Mouse (Mus musculus) right cerebral cortex, adult 18-20 months (tissue): ENCODE results near the gene Impg1.
A peak's percentile ranks its signal among the peaks of the same experiment; 100 is the strongest.
"Not testable (repeated sequence)": the region's sequence is repeated elsewhere in the genome, so short reads cannot be mapped to it uniquely, and the experiment has no call there.

Source experiments
- DNase-seq: peaks from one replicate; pipeline ENCODE4 v3.0.0; 2022; ENCODE audit warnings: mixed read lengths

The Impg1 gene

DNA sequence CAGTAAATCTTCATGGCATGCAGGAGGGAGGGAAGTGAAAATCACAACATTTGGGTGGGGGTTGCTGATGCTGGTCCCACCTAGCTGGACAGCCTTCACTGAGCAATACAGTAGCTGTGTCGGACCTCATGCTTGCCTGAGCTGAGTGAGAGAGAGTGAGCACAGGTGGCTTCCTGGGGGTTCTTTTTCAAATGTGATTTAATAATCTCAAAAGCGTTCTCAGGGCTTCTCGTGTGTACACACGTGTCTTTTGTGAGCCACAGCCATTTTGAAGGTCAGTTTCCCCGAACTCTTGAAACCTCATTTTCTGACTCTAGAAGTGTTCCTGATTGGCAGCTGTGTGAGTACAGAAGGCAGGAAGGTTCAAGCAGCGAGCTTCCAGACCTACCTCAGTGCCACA lies 122.8 kb downstream of the Impg1 start:
- no peak for DNase-seq

GRCm38 (mm10) chr9:80341756-80342155 lies 123.5 kb downstream of the Impg1 start:
- no peak for DNase-seq

- no peak for DNase-seq
Measured at GRCm38 (mm10) chr9:80340927-80341326, 124.4 kb downstream of the Impg1 start.

DNA sequence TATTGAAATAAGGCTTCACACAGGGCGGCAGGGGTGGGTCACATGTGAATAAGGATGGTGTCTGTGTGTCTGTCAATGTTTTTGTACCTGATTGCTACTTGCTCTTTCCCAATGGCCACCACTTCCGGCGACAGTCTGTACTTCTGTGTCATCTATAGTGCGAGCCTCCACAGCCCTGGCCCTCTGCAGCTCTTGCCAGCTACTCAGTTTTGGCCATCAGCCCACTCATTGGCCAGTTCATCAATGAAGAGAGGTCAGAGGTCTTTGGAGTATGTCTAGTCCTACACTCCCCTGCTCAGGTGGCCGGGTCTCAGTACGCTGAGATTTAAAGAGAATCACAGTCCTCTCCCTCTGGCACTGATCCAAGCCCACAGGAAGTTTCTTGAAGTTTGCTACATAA lies 127.3 kb downstream of the Impg1 start:
- no peak for DNase-seq

GRCm38 (mm10) chr9:80335660-80336357 lies 129.5 kb downstream of the Impg1 start:
- DNase-seq = no peak

DNA sequence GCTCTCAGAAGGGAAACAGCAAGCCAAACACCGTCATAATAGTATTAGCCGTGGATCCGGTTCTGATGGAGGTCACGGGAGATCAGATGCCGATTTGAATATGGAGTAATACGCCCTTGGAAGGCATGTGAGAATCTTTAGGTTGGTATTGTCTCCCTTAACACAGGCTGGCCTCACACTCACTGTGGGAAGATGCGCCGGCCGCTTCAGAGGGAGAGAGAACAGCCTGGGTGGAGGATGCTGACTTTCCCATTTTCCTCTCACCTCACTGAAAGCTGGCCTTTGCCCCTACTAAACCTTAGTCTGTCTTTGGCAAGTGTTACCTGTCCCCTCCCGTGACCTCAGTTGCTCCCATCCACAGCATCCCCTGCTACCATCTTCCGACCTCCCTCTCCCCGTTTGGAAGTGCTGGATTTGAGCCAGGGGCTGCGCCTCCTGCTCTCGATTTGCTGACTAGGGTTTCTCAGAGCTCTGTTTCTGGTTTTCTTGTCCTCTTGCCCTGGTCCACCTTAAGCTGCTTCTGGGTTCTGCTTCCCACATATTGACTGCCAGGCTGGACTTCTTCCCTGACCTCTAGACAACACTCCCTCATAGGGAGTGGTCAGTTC lies 131.2 kb downstream of the Impg1 start:
- no peak for DNase-seq

DNA sequence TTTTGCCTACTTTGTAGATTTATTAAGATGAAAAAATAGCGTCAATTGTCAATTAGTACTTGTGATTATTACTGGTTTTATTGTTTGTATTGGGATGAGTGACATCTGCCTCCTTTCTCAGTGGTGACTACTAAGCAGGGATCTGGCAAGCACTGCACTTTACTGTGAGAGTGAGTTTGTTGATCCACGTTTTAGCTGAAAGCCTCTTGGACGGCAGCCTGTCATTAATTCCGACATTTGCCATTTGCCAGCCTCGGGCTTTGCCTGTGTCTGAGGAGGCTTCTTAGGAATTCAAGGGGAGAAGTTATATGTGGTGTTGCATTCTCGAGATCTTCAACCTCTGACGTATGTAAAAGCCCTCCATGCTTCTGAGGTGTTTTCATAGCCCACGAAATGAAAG lies 131.8 kb downstream of the Impg1 start:
- no peak for DNase-seq

GRCm38 (mm10) chr9:80332153-80332552 lies 133.1 kb downstream of the Impg1 start:
- peak; percentile 52 for DNase-seq

GRCm38 (mm10) chr9:80321051-80321887 lies 144.0 kb downstream of the Impg1 start:
- not testable (repeated sequence) for DNase-seq

- DNase-seq = no peak
Measured at GRCm38 (mm10) chr9:80318027-80318426, 147.3 kb downstream of the Impg1 start.

- no peak for DNase-seq
Measured at GRCm38 (mm10) chr9:80315922-80316321, 149.4 kb downstream of the Impg1 start.

GRCm38 (mm10) chr9:80313610-80314009 lies 151.7 kb downstream of the Impg1 start:
- DNase-seq = no peak

DNA sequence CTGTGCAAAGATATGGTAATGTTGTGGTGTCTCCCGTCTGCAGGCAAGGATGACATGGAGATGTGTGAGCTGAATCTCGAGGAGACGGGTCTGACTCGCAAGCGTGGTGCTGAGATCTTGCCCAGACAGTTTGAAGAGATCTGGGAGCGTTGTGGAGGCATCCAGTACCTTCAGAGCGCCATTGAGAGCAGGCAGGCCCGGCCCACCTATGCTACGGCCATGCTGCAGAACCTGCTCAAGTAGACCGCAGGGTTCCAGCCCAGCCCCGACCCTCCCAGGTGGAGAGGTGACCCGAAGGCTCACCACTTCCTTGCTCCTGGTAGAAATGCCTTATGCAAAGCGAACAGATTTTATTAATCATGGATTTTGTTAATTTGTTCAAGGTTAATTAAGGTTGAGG lies 157.7 kb downstream of the Impg1 start:
- DNase-seq = no peak

DNA sequence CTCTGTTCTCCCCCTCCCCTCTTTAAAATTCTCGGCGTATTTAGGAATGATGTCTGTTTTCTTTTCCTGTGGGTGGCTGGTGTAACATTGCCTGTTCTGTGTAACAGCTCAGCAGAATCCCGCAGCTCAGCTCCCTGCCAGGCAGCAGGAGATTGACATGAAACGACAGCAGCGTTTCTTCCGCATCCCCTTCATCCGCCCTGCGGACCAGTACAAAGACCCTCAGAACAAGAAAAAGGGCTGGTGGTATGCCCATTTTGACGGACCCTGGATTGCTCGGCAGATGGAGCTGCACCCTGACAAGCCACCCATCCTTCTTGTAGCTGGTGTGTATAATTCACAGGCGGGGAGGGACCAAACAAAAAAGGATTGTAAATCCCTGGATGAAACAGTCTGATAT lies 158.4 kb downstream of the Impg1 start:
- no peak for DNase-seq

GRCm38 (mm10) chr9:80306390-80306789 lies 158.9 kb downstream of the Impg1 start:
- no peak for DNase-seq

DNA sequence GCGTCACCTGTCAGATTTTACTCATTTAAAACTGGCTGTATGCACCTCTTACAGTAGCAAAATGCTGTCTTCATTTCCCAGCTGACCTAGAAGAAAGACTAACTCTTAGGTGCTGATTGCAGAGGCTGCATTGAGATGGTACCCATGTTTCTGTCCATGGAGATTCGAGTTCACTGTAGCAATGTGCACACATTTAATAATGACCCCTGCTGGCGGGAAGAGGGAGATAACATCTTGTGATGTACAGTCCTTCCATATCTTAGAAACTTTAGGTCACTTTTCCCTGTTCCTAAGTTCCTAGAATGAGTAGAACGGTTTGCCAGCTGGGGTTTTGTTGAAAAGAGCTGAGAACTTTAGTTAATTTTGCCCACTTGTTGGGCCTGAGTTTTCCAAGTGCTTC lies 161.8 kb downstream of the Impg1 start:
- DNase-seq = no peak

- DNase-seq = no peak
Measured at GRCm38 (mm10) chr9:80299031-80299430, 166.2 kb downstream of the Impg1 start.

DNA sequence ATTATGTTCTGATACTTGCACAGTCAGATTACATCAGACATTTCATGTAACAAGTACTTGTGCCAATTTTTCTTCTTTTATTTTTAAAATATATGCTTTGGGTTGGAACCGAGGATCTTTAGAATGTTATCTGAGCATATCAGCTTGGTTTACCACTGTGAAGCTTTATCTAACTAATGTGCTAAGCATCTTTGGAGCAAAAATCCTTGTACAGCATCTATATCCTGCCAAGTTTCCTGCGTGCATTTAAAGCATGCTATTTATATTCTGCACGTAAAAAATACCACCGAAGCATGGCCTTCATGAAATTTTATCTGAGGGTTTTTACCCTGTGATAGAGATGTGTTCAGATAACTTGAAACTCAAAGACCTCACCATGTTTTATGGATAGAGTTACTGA lies 169.2 kb downstream of the Impg1 start:
- DNase-seq = no peak

DNA sequence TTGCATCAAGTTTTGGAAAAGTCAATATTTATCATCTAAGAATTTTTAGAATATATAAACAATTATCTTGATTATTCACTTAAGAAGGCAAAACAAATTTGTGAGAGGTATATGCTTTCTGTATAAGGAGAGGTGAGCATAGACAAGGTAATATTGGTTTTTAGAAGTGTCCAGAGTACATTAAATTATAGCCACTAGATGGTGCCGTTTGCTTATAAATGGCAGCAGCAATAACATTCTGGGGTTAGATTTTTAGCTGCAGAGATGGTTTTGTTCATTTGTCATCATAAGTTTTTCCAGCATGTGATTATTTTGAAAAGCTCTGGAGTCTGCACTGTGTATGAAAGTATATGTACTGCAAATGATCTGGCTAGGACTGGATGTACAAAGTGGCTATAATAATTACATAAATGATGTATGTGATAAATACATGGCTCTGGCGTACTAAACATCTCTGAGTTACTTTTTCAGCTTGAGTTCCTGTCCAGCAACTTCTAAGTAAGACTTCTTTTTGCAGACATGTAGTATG lies 172.2 kb downstream of the Impg1 start:
- DNase-seq = no peak

GRCm38 (mm10) chr9:80286845-80287244 lies 178.4 kb downstream of the Impg1 start:
- DNase-seq = no peak

- DNase-seq = no peak
Measured at GRCm38 (mm10) chr9:80284539-80285174, 180.6 kb downstream of the Impg1 start.

- DNase-seq = no peak
Measured at GRCm38 (mm10) chr9:80282426-80282825, 182.9 kb downstream of the Impg1 start.

GRCm38 (mm10) chr9:80280724-80281123 lies 184.6 kb downstream of the Impg1 start:
- DNase-seq = no peak
